In genomic region chr7:143756125-143757026, GRCm38 (mm10) we compare ENCODE assay signal across 8 mouse cellular contexts. TPM values are rescaled to one million over a fixed set of nuclear protein-coding genes. Genes with fewer than 3 reads are reported as not detected.
DNase-seq lines count a peak whose midpoint lies in the region; ATAC-seq and TF ChIP-seq lines count a peak whose summit lies in the region.

Osbpl5 (minus strand) TSS chr7:143756985.

- no peak for TF ChIP-seq CTCF in hindbrain, postnatal 0 days (IDR thresholded peaks at IDR 0.05; ENCODE audit: low read depth)

- H3K4me3 ChIP-seq in hindbrain, postnatal 0 days (ENCODE audit: low read length): peak within 1 kb of the TSS; percentile 32
- H3K4me3 ChIP-seq in liver, embryonic 16.5 days (ENCODE audit: low read depth, low read length): peak within 1 kb of the TSS; percentile 34

- 28% methylated on average over 22 of the region's 22 CpGs for WGBS in hindbrain, postnatal 0 days
- 16% methylated on average over 22 of the region's 22 CpGs for WGBS in liver, embryonic 16.5 days (ENCODE audit: insufficient replicate concordance)

- H3K4me1 ChIP-seq in hindbrain, postnatal 0 days (ENCODE audit: insufficient read depth, low read length): peaks cover 11% of the 10 kb centered on the region
- H3K4me1 ChIP-seq in liver, embryonic 16.5 days (ENCODE audit: control insufficient read depth, low read depth, low read length): peaks cover 3% of the 10 kb centered on the region; the same call in 1 of the 2 replicates

- peak within 1 kb of the TSS; percentile 80 for H3K4me2 ChIP-seq in hindbrain, postnatal 0 days (ENCODE audit: low read depth, low read length)
- peak within 1 kb of the TSS; percentile 53 for H3K4me2 ChIP-seq in liver, embryonic 16.5 days (ENCODE audit: low read depth, low read length)

- H3K9ac ChIP-seq in hindbrain, postnatal 0 days (replicated peaks; ENCODE audit: low read length): peak within 1 kb of the TSS; percentile 28; the same call in 1 of the 2 replicates
- no peak within 1 kb of the TSS for H3K9ac ChIP-seq in liver, embryonic 16.5 days (ENCODE audit: low read depth, low read length)

- DNase-seq in layer of hippocampus, adult 18-20 months (ENCODE audit: low spot score in 2 of 2): peak in 1 of 2 experiments; percentile 45
- no peak for DNase-seq in layer of hippocampus, adult 11-12 months (ENCODE audit: low spot score)
- no peak for DNase-seq in adrenal gland, adult 2 months
- no peak for DNase-seq in gastrocnemius, adult 8-10 months (ENCODE audit: low spot score in 2 of 2)
- no peak for DNase-seq in hindbrain, postnatal 0 days (ENCODE audit: low spot score)
- no peak for DNase-seq in ovary, postnatal 10 days (ENCODE audit: low spot score)
- DNase-seq in cerebellum, adult 9-11 months: no peak

- 0 out of 2 replicates have a peak, but pooled peaks cover 15% of the 10 kb centered on the region for H3K27me3 ChIP-seq in hindbrain, postnatal 0 days (ENCODE audit: insufficient read depth, low read length)
- peaks cover 3% of the 10 kb centered on the region; the same call in 1 of the 2 replicates for H3K27me3 ChIP-seq in liver, embryonic 16.5 days (ENCODE audit: control insufficient read depth, insufficient read depth, low read depth, low read length)

- no peak within 1 kb of the TSS for H3K27ac ChIP-seq in hindbrain, postnatal 0 days
- H3K27ac ChIP-seq in liver, embryonic 16.5 days (ENCODE audit: low read length): no peak within 1 kb of the TSS

- H3K36me3 ChIP-seq in hindbrain, postnatal 0 days (ENCODE audit: insufficient read depth, low read length): no peaks in the 10 kb centered on the region
- no peaks in the 10 kb centered on the region for H3K36me3 ChIP-seq in liver, embryonic 16.5 days (ENCODE audit: control insufficient read depth, insufficient read depth)

- ATAC-seq in hindbrain, postnatal 0 days: no peak
- ATAC-seq in liver, embryonic 16.5 days (ENCODE audit: low read depth): no peak

- no peaks in the 10 kb centered on the region for H3K9me3 ChIP-seq in hindbrain, postnatal 0 days (ENCODE audit: low read length)
- no peaks in the 10 kb centered on the region for H3K9me3 ChIP-seq in liver, embryonic 16.5 days (replicated peaks; ENCODE audit: control insufficient read depth, low read length)

RNA-seq across cellular contexts. Expression of gene Osbpl5, which starts in this region (rescaled TPM):
- total RNA-seq in layer of hippocampus, adult 18-20 months (2021): 10 to 100 TPM; 19.3 to 22.1 TPM
- total RNA-seq in adrenal gland, adult 2 months (2021): 10 to 100 TPM; 25.8 to 47.4 TPM
- polyA plus RNA-seq in adrenal gland, adult 2 months (2012; rRNA removed): 28.1 and 28.2 TPM in 2 replicates
- 10 to 100 TPM; 11.2 to 17.7 (median 14.1) TPM for total RNA-seq in gastrocnemius, adult 8-10 months (2022)
- total RNA-seq in hindbrain, postnatal 0 days (2014; rRNA removed): 52.8 and 59.9 TPM in 2 replicates
- 24.2 and 27.6 TPM in 2 replicates for polyA plus RNA-seq in hindbrain, postnatal 0 days (2015; fragmentation: Nextera tagmentation; extraction: Ambion mirVana)
- 1.9 and 2.2 TPM in 2 replicates for polyA plus RNA-seq in liver, embryonic 16.5 days (2015; fragmentation: Nextera tagmentation; extraction: Ambion mirVana)
